Mouse (Mus musculus) cortical plate, adult 2 months (tissue): Measurements from ENCODE around the gene Oas1c.

Source experiments
- CTCF ChIP-seq: fragments of 200-500 bp; IDR thresholded peaks from 2 replicates; pipeline ENCODE4 v1.5.1; 2011; ENCODE audit warnings: mild to moderate bottlenecking, control low read depth, low read length; ENCODE audit not compliant: insufficient read depth; ENCODE audit errors: extremely low read depth
- POLR2A ChIP-seq: fragments of 200-500 bp; IDR thresholded peaks from 2 replicates; pipeline ENCODE4 v1.6.1; 2011; ENCODE audit warnings: mild to moderate bottlenecking, low read length, control low read depth; ENCODE audit not compliant: insufficient read depth; ENCODE audit errors: extremely low read depth

GRCm38 (mm10) chr5:120775287-120775985 is 36.9 kb downstream of the Oas1c start:
- TF ChIP-seq POLR2A (no peak), CTCF (no peak)
